Mouse (Mus musculus) cerebellum, adult 2 months (tissue): ENCODE data around the gene Tsc22d3. TPM values are rescaled to one million over a fixed set of nuclear protein-coding genes. Genes with fewer than 3 reads are reported as not detected.
A peak's percentile ranks its signal among the peaks of the same experiment; 100 is the strongest.

ENCODE experiments used
- DNase-seq, 2 experiments: peaks; one replicate each; pipeline ENCODE4 v3.0.0; 2021
- H3K27ac ChIP-seq: fragments of 200-500 bp; 2 replicates; pipeline ENCODE4 v1.5.1; 2012; ENCODE audit warnings: low read length, control low read depth, inconsistent platforms; ENCODE audit not compliant: insufficient read depth
- H3K27me3 ChIP-seq: fragments of 200-500 bp; 2 replicates; pipeline ENCODE4 v1.6.1; 2012; ENCODE audit warnings: inconsistent platforms, mild to moderate bottlenecking, low read length, moderate library complexity; ENCODE audit not compliant: control insufficient read depth, insufficient read depth
- H3K4me1 ChIP-seq: fragments of 200-500 bp; 2 replicates; pipeline ENCODE4 v1.6.1; 2011; ENCODE audit warnings: low read length; ENCODE audit not compliant: control insufficient read depth, insufficient read depth
- H3K4me3 ChIP-seq: fragments of 200-500 bp; replicated peaks from 2 replicates; pipeline ENCODE3; 2011; ENCODE audit warnings: mild to moderate bottlenecking, low read depth, low read length, control low read depth; ENCODE audit not compliant: insufficient read depth
- CTCF ChIP-seq: fragments of 200-500 bp; IDR thresholded peaks from 2 replicates; pipeline ENCODE4 v1.5.1; 2011; ENCODE audit warnings: low read depth, mild to moderate bottlenecking, control low read depth, low read length, moderate library complexity, borderline replicate concordance; ENCODE audit not compliant: insufficient read depth
- POLR2A ChIP-seq: fragments of 200-500 bp; IDR thresholded peaks from 2 replicates; pipeline ENCODE4 v1.6.1; 2011; ENCODE audit warnings: low read length, control low read depth, borderline replicate concordance; ENCODE audit not compliant: insufficient read depth
- WGBS: fragments of 180-500 bp; shearing (Covaris S2); methylation state at CpG from one replicate; pipeline ENCODE4 v1.1.7; 2018; 5-methylcytosine and 5-hydroxymethylcytosine counted together
- polyA plus RNA-seq: library from polyadenylated mRNA; depleted of rRNA; stranded (reverse); fragments of >200 nt; gene quantifications from 2 replicates; pipeline ENCODE4 v1.2.3, GENCODE M21; 2012

Gene Tsc22d3
- polyA plus RNA-seq, 1 experiment, result 168 TPM

- no peak for TF ChIP-seq CTCF
- TF ChIP-seq POLR2A, result no peak
- H3K27me3 ChIP-seq, result no peaks in the 10 kb centered on the region
- no peaks in the 10 kb centered on the region for H3K4me1 ChIP-seq
- DNase-seq, result peak; percentile 9 to 13
- no peak overlapping the region for H3K27ac ChIP-seq
- H3K4me3 ChIP-seq, result peak overlapping the region; percentile 50
- WGBS, result 5% methylated on average over 44 of the region's 78 CpGs
Observed at GRCm38 (mm10) chrX:140599561-140600409, 674 bp downstream of the Tsc22d3 start.

GRCm38 (mm10) chrX:140598850-140599560, 1.5 kb downstream of the Tsc22d3 start:
- no peaks in the 10 kb centered on the region for H3K27me3 ChIP-seq
- H3K4me3 ChIP-seq, result peak overlapping the region; percentile 50
- peak; percentile 39 to 41 for DNase-seq
- no peak for TF ChIP-seq CTCF
- TF ChIP-seq POLR2A, result no peak
- 7% methylated on average over 39 of the region's 109 CpGs for WGBS
- H3K4me1 ChIP-seq, result no peaks in the 10 kb centered on the region
- H3K27ac ChIP-seq, result no peak overlapping the region

- TF ChIP-seq CTCF (no peak), POLR2A (no peak)
- no peaks in the 10 kb centered on the region for H3K27me3 ChIP-seq
- H3K27ac ChIP-seq, result no peak overlapping the region
- H3K4me1 ChIP-seq, result no peaks in the 10 kb centered on the region
- DNase-seq, result no peak
- H3K4me3 ChIP-seq, result peak overlapping the region; percentile 42
- 15% methylated on average over 41 of the region's 48 CpGs for WGBS
Observed at GRCm38 (mm10) chrX:140598194-140598849, 2.1 kb downstream of the Tsc22d3 start.

GRCm38 (mm10) chrX:140591176-140591575, 9.3 kb downstream of the Tsc22d3 start:
- no peak overlapping the region for H3K27ac ChIP-seq
- H3K4me3 ChIP-seq, result no peak overlapping the region
- no peaks in the 10 kb centered on the region for H3K27me3 ChIP-seq
- WGBS, result 85% methylated on average over 3 of the region's 3 CpGs
- no peak for DNase-seq
- TF ChIP-seq POLR2A (no peak), CTCF (no peak)
- peaks cover 3% of the 10 kb centered on the region; the same call in 1 of the 2 replicates for H3K4me1 ChIP-seq

- peak; percentile 35 to 62 for DNase-seq
- Histone ChIP-seq H3K27me3 (no peaks in the 10 kb centered on the region), H3K4me3 (no peak overlapping the region), H3K4me1 (peaks cover 3% of the 10 kb centered on the region; the same call in 1 of the 2 replicates), H3K27ac (no peak overlapping the region)
- 54% methylated on average over 2 of the region's 2 CpGs for WGBS
- no peak for TF ChIP-seq CTCF
- no peak for TF ChIP-seq POLR2A
Observed at GRCm38 (mm10) chrX:140590142-140590541, 10.3 kb downstream of the Tsc22d3 start.

- 92% methylated on average over 4 of the region's 4 CpGs for WGBS
- no peaks in the 10 kb centered on the region for H3K27me3 ChIP-seq
- peaks cover 3% of the 10 kb centered on the region; the same call in 1 of the 2 replicates for H3K4me1 ChIP-seq
- no peak overlapping the region for H3K27ac ChIP-seq
- TF ChIP-seq POLR2A (no peak), CTCF (no peak)
- no peak for DNase-seq
- H3K4me3 ChIP-seq, result no peak overlapping the region
Observed at GRCm38 (mm10) chrX:140589194-140589751, 11.2 kb downstream of the Tsc22d3 start.

- WGBS, result 61% methylated on average over 5 of the region's 5 CpGs
- no peak for DNase-seq
- no peak overlapping the region for H3K4me3 ChIP-seq
- peaks cover 3% of the 10 kb centered on the region; the same call in 1 of the 2 replicates for H3K4me1 ChIP-seq
- no peak overlapping the region for H3K27ac ChIP-seq
- TF ChIP-seq POLR2A, result no peak
- no peak for TF ChIP-seq CTCF
- H3K27me3 ChIP-seq, result no peaks in the 10 kb centered on the region
Observed at GRCm38 (mm10) chrX:140588534-140588933, 11.9 kb downstream of the Tsc22d3 start.
